Mouse (Mus musculus) limb, embryonic 11.5 days (tissue): ENCODE measurements around the gene Srebf2. TPM values are rescaled to one million over a fixed set of nuclear protein-coding genes. Genes with fewer than 3 reads are reported as not detected.

ENCODE experiments used
- ATAC-seq: fragments of 200-750 bp; cut with Nextera tagmentation; 2 replicates; pipeline ENCODE4 v1.8.0; 2017; ENCODE audit warnings: low read depth; ENCODE audit not compliant: insufficient number of reproducible peaks, low FRiP score, low TSS enrichment
- DNase-seq: peaks from one replicate; pipeline ENCODE4 v3.0.0-alpha.2; 2015; ENCODE audit warnings: low spot score
- H3K27ac ChIP-seq: fragments of 300-500 bp; sonication (generic); replicated peaks from 2 replicates; pipeline ENCODE4 v1.5.1; 2014; ENCODE audit warnings: low read depth, mild to moderate bottlenecking, low read length
- H3K27me3 ChIP-seq: fragments of 300-500 bp; sonication (generic); 2 replicates; pipeline ENCODE4 v1.6.1; 2014; ENCODE audit warnings: mild to moderate bottlenecking, low read length, mixed read lengths; ENCODE audit not compliant: control insufficient read depth, insufficient read depth
- H3K36me3 ChIP-seq: fragments of 300-500 bp; sonication (generic); 2 replicates; pipeline ENCODE4 v1.6.1; 2014; ENCODE audit warnings: mild to moderate bottlenecking, low read length, moderate library complexity, mixed read lengths; ENCODE audit not compliant: control insufficient read depth, insufficient read depth
- H3K4me1 ChIP-seq: fragments of 300-500 bp; sonication (generic); 2 replicates; pipeline ENCODE4 v1.6.1; 2014; ENCODE audit warnings: low read length, mixed read lengths; ENCODE audit not compliant: control insufficient read depth, insufficient read depth
- H3K4me2 ChIP-seq: fragments of 300-500 bp; sonication (generic); 2 replicates; pipeline ENCODE4 v1.6.1; 2014; ENCODE audit warnings: low read depth, mild to moderate bottlenecking, moderate library complexity; ENCODE audit not compliant: severe bottlenecking
- H3K4me3 ChIP-seq: fragments of 300-500 bp; sonication (generic); 2 replicates; pipeline ENCODE4 v1.5.1; 2014; ENCODE audit warnings: low read depth, low read length
- H3K9ac ChIP-seq: fragments of 300-500 bp; sonication (generic); 2 replicates; pipeline ENCODE4 v1.6.1; 2014; ENCODE audit warnings: mild to moderate bottlenecking, low read length
- H3K9me3 ChIP-seq: fragments of 300-500 bp; sonication (generic); 2 replicates; pipeline ENCODE4 v1.6.1; 2016; ENCODE audit warnings: low read length; ENCODE audit not compliant: control insufficient read depth
- WGBS: fragments of 180-500 bp; shearing (Covaris S2); extraction: QIAGEN DNeasy Blood & Tissue Kit; methylation state at CpG from one replicate; pipeline ENCODE4 v1.1.7; 2014; 5-methylcytosine and 5-hydroxymethylcytosine counted together
- polyA plus RNA-seq: library from polyadenylated mRNA; unstranded; fragments of >200 nt; fragmentation: Nextera tagmentation; extraction: Ambion mirVana; gene quantifications from 2 replicates; pipeline ENCODE4 v1.2.1, GENCODE M21; 2014

The Srebf2 gene
- polyA plus RNA-seq, 1 experiment from 2014 or later: 129 TPM

GRCm38 (mm10) chr15:82188481-82189240 lies 41.7 kb downstream of the Srebf2 start:
- Histone ChIP-seq H3K4me1 (no peaks in the 10 kb centered on the region), H3K4me3 (no peak overlapping the region), H3K36me3 (peaks cover 58% of the 10 kb centered on the region), H3K27ac (no peak overlapping the region), H3K9ac (no peak overlapping the region), H3K27me3 (no peaks in the 10 kb centered on the region), H3K4me2 (no peak overlapping the region), H3K9me3 (peaks cover 4% of the 10 kb centered on the region; the same call in 1 of the 2 replicates)
- ATAC-seq (no peak), DNase-seq (peak; percentile 62)
- 96% methylated on average over 10 of the region's 10 CpGs for WGBS

GRCm38 (mm10) chr15:82192617-82193016 lies 45.6 kb downstream of the Srebf2 start:
- peaks cover 54% of the 10 kb centered on the region for H3K36me3 ChIP-seq
- H3K9me3 ChIP-seq: no peaks in the 10 kb centered on the region
- H3K4me3 ChIP-seq: no peak overlapping the region
- no peaks in the 10 kb centered on the region for H3K4me1 ChIP-seq
- no peak for ATAC-seq
- no peak for DNase-seq
- WGBS: 88% methylated on average over 8 of the region's 8 CpGs
- no peak overlapping the region for H3K27ac ChIP-seq
- H3K27me3 ChIP-seq: no peaks in the 10 kb centered on the region
- H3K4me2 ChIP-seq: no peak overlapping the region
- H3K9ac ChIP-seq: no peak overlapping the region

GRCm38 (mm10) chr15:82196300-82196699 lies 49.3 kb downstream of the Srebf2 start:
- Histone ChIP-seq H3K4me3 (no peak overlapping the region), H3K9ac (no peak overlapping the region), H3K27ac (no peak overlapping the region), H3K4me1 (no peaks in the 10 kb centered on the region), H3K4me2 (no peak overlapping the region), H3K27me3 (no peaks in the 10 kb centered on the region), H3K36me3 (peaks cover 56% of the 10 kb centered on the region), H3K9me3 (no peaks in the 10 kb centered on the region)
- WGBS: 91% methylated on average over 12 of the region's 12 CpGs
- DNase-seq (no peak), ATAC-seq (no peak)

GRCm38 (mm10) chr15:82197246-82197750 lies 50.3 kb downstream of the Srebf2 start:
- Histone ChIP-seq H3K4me1 (no peaks in the 10 kb centered on the region), H3K4me3 (no peak overlapping the region), H3K4me2 (no peak overlapping the region), H3K27me3 (no peaks in the 10 kb centered on the region), H3K27ac (no peak overlapping the region), H3K9ac (no peak overlapping the region), H3K36me3 (peaks cover 53% of the 10 kb centered on the region), H3K9me3 (no peaks in the 10 kb centered on the region)
- ATAC-seq (no peak), DNase-seq (no peak)
- WGBS: 93% methylated on average over 10 of the region's 10 CpGs

- peaks cover 47% of the 10 kb centered on the region for H3K36me3 ChIP-seq
- no peaks in the 10 kb centered on the region for H3K27me3 ChIP-seq
These were observed 51.0 kb downstream of the Srebf2 start for GRCm38 (mm10) chr15:82197937-82198336.

GRCm38 (mm10) chr15:82198342-82198741 lies 51.4 kb downstream of the Srebf2 start:
- 97% methylated on average over 7 of the region's 7 CpGs for WGBS
- ATAC-seq (no peak), DNase-seq (no peak)
- Histone ChIP-seq H3K9ac (no peak overlapping the region), H3K4me3 (no peak overlapping the region), H3K4me2 (no peak overlapping the region), H3K9me3 (no peaks in the 10 kb centered on the region), H3K36me3 (peaks cover 49% of the 10 kb centered on the region), H3K27me3 (no peaks in the 10 kb centered on the region), H3K27ac (no peak overlapping the region), H3K4me1 (no peaks in the 10 kb centered on the region)

More at GRCm38 (mm10) chr15:82197937-82198336, 51.0 kb downstream of the Srebf2 start:
- no peaks in the 10 kb centered on the region for H3K4me1 ChIP-seq
- no peak overlapping the region for H3K4me3 ChIP-seq
- H3K9me3 ChIP-seq: no peaks in the 10 kb centered on the region
- H3K9ac ChIP-seq: no peak overlapping the region
- no peak for DNase-seq
- no peak overlapping the region for H3K4me2 ChIP-seq
- no peak for ATAC-seq
- 90% methylated on average over 11 of the region's 11 CpGs for WGBS
- H3K27ac ChIP-seq: no peak overlapping the region

- DNase-seq: no peak
- Histone ChIP-seq H3K36me3 (peaks cover 46% of the 10 kb centered on the region), H3K9ac (no peak overlapping the region), H3K4me1 (no peaks in the 10 kb centered on the region), H3K27ac (no peak overlapping the region), H3K9me3 (no peaks in the 10 kb centered on the region), H3K27me3 (no peaks in the 10 kb centered on the region), H3K4me2 (no peak overlapping the region), H3K4me3 (no peak overlapping the region)
- ATAC-seq: no peak
- WGBS: 89% methylated on average over 12 of the region's 12 CpGs
These were observed 52.6 kb downstream of the Srebf2 start for GRCm38 (mm10) chr15:82199546-82199945.

- no peak for ATAC-seq
- Histone ChIP-seq H3K36me3 (peaks cover 34% of the 10 kb centered on the region), H3K27me3 (peaks cover 19% of the 10 kb centered on the region), H3K4me3 (no peak overlapping the region), H3K4me1 (0 out of 2 replicates have a peak, but pooled peaks cover 3% of the 10 kb centered on the region), H3K9ac (no peak overlapping the region), H3K9me3 (no peaks in the 10 kb centered on the region), H3K27ac (no peak overlapping the region), H3K4me2 (no peak overlapping the region)
- WGBS: 91% methylated on average over 6 of the region's 6 CpGs
- no peak for DNase-seq
These were observed 55.1 kb downstream of the Srebf2 start for GRCm38 (mm10) chr15:82202086-82202485.
